Mouse (Mus musculus) heart, adult 2 months (tissue): ENCODE measurements around the gene Eml3. TPM values are rescaled to one million over a fixed set of nuclear protein-coding genes. Genes with fewer than 3 reads are reported as not detected.
"Not testable (repeated sequence)": the region's sequence is repeated elsewhere in the genome, so short reads cannot be mapped to it uniquely, and the experiment has no call there.

Experiments
- DNase-seq, 2 experiments: peaks; one replicate each; pipeline ENCODE4 v3.0.0; 2021
- H3K27ac ChIP-seq: fragments of 200-600 bp; 2 replicates; pipeline ENCODE4 v1.8.1; 2022
- H3K27me3 ChIP-seq: fragments of 200-500 bp; 2 replicates; pipeline ENCODE4 v1.6.1; 2012; ENCODE audit warnings: mild to moderate bottlenecking, low read length, inconsistent platforms, mixed read lengths; ENCODE audit not compliant: control insufficient read depth, insufficient read depth
- H3K36me3 ChIP-seq: fragments of 200-500 bp; 2 replicates; pipeline ENCODE4 v1.6.1; 2012; ENCODE audit warnings: low read length, inconsistent platforms; ENCODE audit not compliant: control insufficient read depth, insufficient read depth
- H3K4me1 ChIP-seq: fragments of 200-500 bp; 2 replicates; pipeline ENCODE4 v1.6.1; 2011; ENCODE audit warnings: low read length; ENCODE audit not compliant: control insufficient read depth, insufficient read depth
- H3K4me3 ChIP-seq: fragments of 200-600 bp; 2 replicates; pipeline ENCODE4 v1.8.1; 2022
- H3K79me2 ChIP-seq: fragments of 200-500 bp; replicated peaks from 2 replicates; pipeline ENCODE4 v1.6.1; 2012; ENCODE audit warnings: mild to moderate bottlenecking, inconsistent platforms, low read length, moderate library complexity, mixed read lengths; ENCODE audit not compliant: control insufficient read depth, insufficient read depth
- H3K9ac ChIP-seq: fragments of 200-500 bp; 2 replicates; pipeline ENCODE4 v1.6.1; 2012; ENCODE audit warnings: low read depth, mild to moderate bottlenecking, control low read depth, inconsistent platforms, low read length, mixed read lengths
- CTCF ChIP-seq: fragments of 200-600 bp; IDR thresholded peaks from 2 replicates; pipeline ENCODE4 v1.8.1; 2022; ENCODE audit warnings: antibody characterized with exemption, mild to moderate bottlenecking, moderate library complexity
- EP300 ChIP-seq: fragments of 200-500 bp; IDR thresholded peaks from 2 replicates; pipeline ENCODE4 v1.6.1; 2011; ENCODE audit warnings: low read depth, low read length, control low read depth; ENCODE audit not compliant: insufficient read depth
- POLR2A ChIP-seq: fragments of 200-500 bp; IDR thresholded peaks from 2 replicates; pipeline ENCODE4 v1.6.1; 2011; ENCODE audit warnings: mild to moderate bottlenecking, low read depth, low read length, control low read depth; ENCODE audit not compliant: insufficient read depth
- WGBS: fragments of 180-500 bp; shearing (Covaris S2); methylation state at CpG from one replicate; pipeline ENCODE4 v1.1.7; 2018; 5-methylcytosine and 5-hydroxymethylcytosine counted together
- intact Hi-C: fragments of 180-260 bp; cut with DNase I; formaldehyde crosslinking; loops from one replicate; pipeline ENCODE4 v1.15.1; 2025
- polyA plus RNA-seq: library from polyadenylated mRNA; depleted of rRNA; stranded (reverse); fragments of >200 nt; gene quantifications from 2 replicates; pipeline ENCODE4 v1.2.3, GENCODE M21; 2012
- total RNA-seq, 2 experiments: library from RNA; stranded (reverse); gene quantifications; 2 replicates each; pipeline ENCODE4 v1.2.3; 2021

The Eml3 gene
- total and polyA plus RNA-seq, 3 experiments, result 7.0 to 17.6 (median 9.7) TPM

GRCm38 (mm10) chr19:8897211-8897864 is 32.0 kb upstream of the Eml3 start:
- 0 out of 2 replicates have a peak, but pooled peaks have one; percentile 6 for TF ChIP-seq EP300
- not testable (repeated sequence) for H3K4me1 ChIP-seq, H3K79me2 ChIP-seq, H3K36me3 ChIP-seq, H3K27me3 ChIP-seq
- intact Hi-C loops, result loop anchor here (5.0 kb wide), 2 partner anchors 55 to 75 kb away; partner anchors contain the start of genes Hnrnpul2 and Tut1
- peak overlapping the region; percentile 95 for H3K27ac ChIP-seq
- DNase-seq, result peak; percentile 47 to 62
- 10% methylated on average over 21 of the region's 21 CpGs for WGBS
- H3K4me3 ChIP-seq, result peak overlapping the region; percentile 83
- H3K9ac ChIP-seq, result peak overlapping the region; percentile 15

- WGBS, result under 1% methylated on average over 53 of the region's 53 CpGs
- H3K4me1 ChIP-seq, result peaks cover 1% of the 10 kb centered on the region; the same call in 1 of the 2 replicates
- DNase-seq, result peak; percentile 94 to 97
- H3K27me3 ChIP-seq, result no peaks in the 10 kb centered on the region
- 0 out of 2 replicates have a peak, but pooled peaks have one; percentile 39 for TF ChIP-seq EP300
- peak; percentile 47 for TF ChIP-seq CTCF
- TF ChIP-seq POLR2A, result peak; percentile 85
- intact Hi-C loops, result loop anchor here (2.0 to 5.0 kb wide), 3 partner anchors 23 to 76 kb away; partner anchors contain the start of genes B3gat3, Hnrnpul2 and Tut1
- peak within 1 kb of the TSS; percentile 83 for H3K4me3 ChIP-seq
- H3K36me3 ChIP-seq, result peaks cover 5% of the 10 kb centered on the region
- peak within 1 kb of the TSS; percentile 95 for H3K27ac ChIP-seq
- H3K9ac ChIP-seq, result peak within 1 kb of the TSS; percentile 86
- no peaks in the 10 kb centered on the region for H3K79me2 ChIP-seq
Measured at GRCm38 (mm10) chr19:8897865-8898495, 31.4 kb upstream of the Eml3 start, which contains the start of gene Ganab. Gene Ganab, plus strand, starts transcription at chr19:8898071.

- H3K9ac ChIP-seq, result peak overlapping the region; percentile 86
- TF ChIP-seq EP300, result no peak
- no peak for TF ChIP-seq CTCF
- no peak for TF ChIP-seq POLR2A
- peak overlapping the region; percentile 83 for H3K4me3 ChIP-seq
- no peaks in the 10 kb centered on the region for H3K79me2 ChIP-seq
- no peak for DNase-seq
- intact Hi-C loops, result loop anchor here (2.0 to 5.0 kb wide), 3 partner anchors 22 to 76 kb away; partner anchors contain the start of genes B3gat3, Hnrnpul2 and Tut1
- peaks cover 5% of the 10 kb centered on the region for H3K36me3 ChIP-seq
- WGBS, result 3% methylated on average over 13 of the region's 13 CpGs
- no peaks in the 10 kb centered on the region for H3K27me3 ChIP-seq
- peak overlapping the region; percentile 95 for H3K27ac ChIP-seq
- H3K4me1 ChIP-seq, result peaks cover 1% of the 10 kb centered on the region; the same call in 1 of the 2 replicates
Measured at GRCm38 (mm10) chr19:8898576-8898975, 30.8 kb upstream of the Eml3 start.

- Histone ChIP-seq H3K9ac (no peak overlapping the region), H3K36me3 (peaks cover 5% of the 10 kb centered on the region), H3K4me1 (peaks cover 1% of the 10 kb centered on the region; the same call in 1 of the 2 replicates), H3K27ac (no peak overlapping the region; the same call in 1 of the 2 replicates), H3K27me3 (no peaks in the 10 kb centered on the region), H3K4me3 (peak overlapping the region; percentile 83), H3K79me2 (no peaks in the 10 kb centered on the region)
- no peak for DNase-seq
- no peak for TF ChIP-seq POLR2A
- TF ChIP-seq EP300, result no peak
- TF ChIP-seq CTCF, result no peak
- WGBS, result 16% methylated on average over 3 of the region's 3 CpGs
- intact Hi-C loops, result loop anchor here (2.0 to 5.0 kb wide), 3 partner anchors 22 to 77 kb away; partner anchors contain the start of genes B3gat3, Hnrnpul2 and Tut1
Measured at GRCm38 (mm10) chr19:8899079-8899478, 30.3 kb upstream of the Eml3 start.

DNA sequence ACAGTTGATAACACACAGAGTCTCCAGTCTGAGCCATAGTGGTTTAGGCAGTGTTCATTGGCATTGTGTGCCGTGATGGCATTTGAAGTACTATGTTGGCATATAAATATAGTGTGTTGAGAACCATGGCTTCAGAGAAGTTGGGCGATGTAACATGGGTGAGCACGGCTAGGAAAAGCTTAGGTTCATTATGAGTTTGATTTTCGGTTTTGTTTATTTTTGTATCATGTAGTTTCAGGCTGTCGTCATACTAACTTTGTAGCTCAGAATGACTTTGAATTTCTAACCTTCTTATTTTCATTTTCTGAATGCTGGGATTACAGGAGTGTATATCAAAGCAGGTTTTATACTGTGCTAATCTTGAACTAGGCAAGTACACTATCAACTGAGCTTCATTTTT is 25.9 kb upstream of the Eml3 start:
- 95% methylated on average over 5 of the region's 5 CpGs for whole genome bisulfite sequencing
- Histone ChIP-seq H3K27me3 (no peaks in the 10 kb centered on the region), H3K79me2 (no peaks in the 10 kb centered on the region), H3K27ac (no peak overlapping the region), H3K36me3 (peaks cover 5% of the 10 kb centered on the region), H3K4me1 (peaks cover 1% of the 10 kb centered on the region; the same call in 1 of the 2 replicates), H3K4me3 (no peak overlapping the region), H3K9ac (no peak overlapping the region)
- TF ChIP-seq CTCF, result no peak
- no peak for TF ChIP-seq EP300
- TF ChIP-seq POLR2A, result no peak
- no peak for DNase-seq
- intact Hi-C loops, result no loop called here
